Mouse (Mus musculus): Measurements from ENCODE around the gene Spert.
A peak's percentile ranks its signal among the peaks of the same experiment; 100 is the strongest.

DNA sequence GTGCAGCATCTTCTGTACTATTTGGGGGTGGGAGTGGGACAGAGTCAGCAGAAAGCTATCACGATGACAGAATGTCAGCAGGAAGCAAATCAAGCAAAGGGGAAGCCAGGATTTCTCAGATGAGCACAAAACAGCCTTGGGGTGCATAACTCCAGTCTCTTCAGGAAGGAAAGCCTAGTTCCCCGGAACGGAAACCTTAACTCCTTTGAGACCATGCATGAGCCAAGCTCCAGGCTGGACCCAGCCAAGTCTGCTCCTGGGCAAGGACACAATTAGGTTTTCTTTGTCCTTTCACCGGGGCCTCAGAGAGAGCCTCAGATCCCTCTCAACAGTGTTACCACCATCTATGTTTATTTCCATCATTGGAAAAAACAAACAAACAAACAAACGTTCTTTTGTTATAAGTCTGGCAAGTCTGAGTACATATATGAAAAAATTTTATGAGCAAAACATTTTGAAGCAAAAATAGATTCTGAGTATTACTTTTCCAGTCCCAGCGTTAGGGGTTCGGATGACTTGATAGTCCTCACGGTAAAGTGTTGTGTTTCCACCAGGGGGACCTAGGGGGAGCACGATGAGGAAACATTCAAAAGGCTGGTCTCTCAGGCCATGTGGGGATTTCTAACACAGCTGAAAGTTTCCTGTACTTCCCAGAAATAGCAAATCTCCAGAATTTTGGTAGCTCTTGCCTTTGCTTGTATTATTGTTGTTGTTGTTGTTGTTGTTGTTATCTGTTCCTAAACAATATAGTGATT is 31.2 kb downstream of the Spert start:
- no peak for TF ChIP-seq POLR2A (IDR thresholded peaks at IDR 0.05; ENCODE audit: extremely low read depth, insufficient read depth, low read length)
- 0 out of 2 replicates have a peak, but pooled peaks have one; percentile 8 for TF ChIP-seq CTCF (IDR thresholded peaks at IDR 0.05; ENCODE audit: extremely low read depth, insufficient read depth, low read length)

Data from cortical plate, adult 2 months (tissue).